Mouse (Mus musculus): Measurements from ENCODE around the gene Zmiz1.

Gene Zmiz1

GRCm38 (mm10) chr14:25611159-25611697, 152.2 kb downstream of the Zmiz1 start:
- no peak for DNase-seq (ENCODE audit: low read depth, low spot score)

GRCm38 (mm10) chr14:25611815-25612698, 153.1 kb downstream of the Zmiz1 start:
- DNase-seq (ENCODE audit: low read depth, low spot score), result no peak

- DNase-seq (ENCODE audit: low read depth, low spot score), result no peak
Measured at GRCm38 (mm10) chr14:25613942-25614575, 155.1 kb downstream of the Zmiz1 start.

GRCm38 (mm10) chr14:25614684-25615083, 155.7 kb downstream of the Zmiz1 start:
- DNase-seq (ENCODE audit: low read depth, low spot score), result no peak

GRCm38 (mm10) chr14:25615602-25616001, 156.6 kb downstream of the Zmiz1 start:
- no peak for DNase-seq (ENCODE audit: low read depth, low spot score)

- DNase-seq (ENCODE audit: low read depth, low spot score), result no peak
Measured at GRCm38 (mm10) chr14:25616009-25616723, 157.2 kb downstream of the Zmiz1 start.

- DNase-seq (ENCODE audit: low read depth, low spot score), result no peak
Measured at GRCm38 (mm10) chr14:25617264-25617663, 158.3 kb downstream of the Zmiz1 start.

GRCm38 (mm10) chr14:25619066-25619762, 160.2 kb downstream of the Zmiz1 start:
- no peak for DNase-seq (ENCODE audit: low read depth, low spot score)

GRCm38 (mm10) chr14:25620766-25621165, 161.8 kb downstream of the Zmiz1 start:
- DNase-seq (ENCODE audit: low read depth, low spot score), result no peak

- DNase-seq (ENCODE audit: low read depth, low spot score), result peak; percentile 73
Measured at GRCm38 (mm10) chr14:25623698-25624097, 164.7 kb downstream of the Zmiz1 start.

- DNase-seq (ENCODE audit: low read depth, low spot score), result no peak
Measured at GRCm38 (mm10) chr14:25624659-25625058, 165.7 kb downstream of the Zmiz1 start.

GRCm38 (mm10) chr14:25627599-25628255, 168.7 kb downstream of the Zmiz1 start:
- DNase-seq (ENCODE audit: low read depth, low spot score), result no peak

- DNase-seq (ENCODE audit: low read depth, low spot score), result no peak
Measured at GRCm38 (mm10) chr14:25628448-25629099, 169.6 kb downstream of the Zmiz1 start.

GRCm38 (mm10) chr14:25629866-25630606, 171.1 kb downstream of the Zmiz1 start:
- no peak for DNase-seq (ENCODE audit: low read depth, low spot score)

- DNase-seq (ENCODE audit: low read depth, low spot score), result no peak
Measured at GRCm38 (mm10) chr14:25630647-25631409, 171.8 kb downstream of the Zmiz1 start.

- DNase-seq (ENCODE audit: low read depth, low spot score), result no peak
Measured at GRCm38 (mm10) chr14:25631481-25631880, 172.5 kb downstream of the Zmiz1 start.

- DNase-seq (ENCODE audit: low read depth, low spot score), result no peak
Measured at GRCm38 (mm10) chr14:25633539-25634300, 174.7 kb downstream of the Zmiz1 start.

- DNase-seq (ENCODE audit: low read depth, low spot score), result no peak
Measured at GRCm38 (mm10) chr14:25634328-25634727, 175.3 kb downstream of the Zmiz1 start.

Data from telencephalon, adult 2 months (tissue).